Mouse (Mus musculus): ENCODE results near the gene Bbs9.

DNA sequence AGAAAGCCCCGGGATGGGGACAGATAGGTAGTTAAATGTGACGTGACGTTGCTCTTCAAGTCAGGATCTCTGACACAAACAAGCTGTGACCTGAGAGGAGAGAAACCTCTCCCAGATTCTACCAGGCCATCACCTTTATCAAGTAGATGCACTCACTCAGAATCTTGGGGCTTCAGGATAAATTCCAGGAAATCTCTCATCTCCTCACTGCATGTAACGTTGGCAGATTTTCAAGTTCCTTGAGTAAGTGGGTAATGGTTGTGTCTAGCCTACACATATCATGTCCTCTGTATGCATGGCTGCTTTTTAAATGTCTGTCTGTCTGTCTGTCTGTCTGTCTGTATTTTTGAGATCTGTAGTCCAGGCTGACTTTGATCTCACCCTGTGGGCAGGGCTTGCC is 39.6 kb downstream of the Bbs9 start:
- TF ChIP-seq POLR2A (IDR thresholded peaks at IDR 0.05; ENCODE audit: insufficient read depth, low read length), result no peak
- no peak for TF ChIP-seq CTCF (IDR thresholded peaks at IDR 0.05; ENCODE audit: low read depth, low read length)

Measured in ES-Bruce4 (cell line).